Mouse (Mus musculus): ENCODE data around the gene Rabgap1l.
A peak's percentile ranks its signal among the peaks of the same experiment; 100 is the strongest.

Gene Rabgap1l

DNA sequence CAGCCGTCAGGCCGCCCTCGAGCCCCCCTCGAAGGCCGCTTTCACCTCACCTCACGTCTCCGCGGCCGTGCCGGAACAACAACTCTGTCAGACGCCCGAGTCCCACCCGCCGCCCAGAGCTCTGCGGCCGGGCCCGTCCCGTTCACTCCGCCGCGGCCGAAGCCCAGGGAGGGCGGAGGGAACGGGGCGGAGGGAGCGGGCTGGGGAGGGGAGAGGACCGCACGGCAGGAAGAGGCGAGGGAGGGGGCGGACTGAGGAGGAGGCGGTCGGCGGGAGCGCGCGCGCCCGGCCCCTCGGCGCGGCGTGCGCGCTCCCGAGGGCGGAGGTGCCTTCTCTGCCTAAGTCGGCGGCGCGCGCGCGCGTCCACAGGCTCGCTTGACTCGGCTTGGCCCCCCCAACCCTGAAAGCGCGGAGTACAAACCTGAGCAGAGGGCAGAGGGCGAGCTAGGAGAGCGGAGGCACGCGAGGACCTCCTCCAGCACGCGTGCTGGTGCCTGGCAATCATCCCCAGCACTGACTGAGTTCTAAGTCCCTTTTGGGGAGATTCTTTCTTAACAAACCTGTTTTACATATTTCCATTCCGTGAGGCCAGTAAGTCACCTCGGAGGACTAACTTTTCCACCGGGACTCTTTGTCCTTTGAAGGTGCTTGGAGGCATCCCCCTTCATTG lies at the start of gene Rabgap1l:
Rabgap1l (minus strand) TSS at position 526 of the 670 bp plus-strand sequence.
- DNase-seq (ENCODE audit: low spot score), result peak; percentile 11

DNA sequence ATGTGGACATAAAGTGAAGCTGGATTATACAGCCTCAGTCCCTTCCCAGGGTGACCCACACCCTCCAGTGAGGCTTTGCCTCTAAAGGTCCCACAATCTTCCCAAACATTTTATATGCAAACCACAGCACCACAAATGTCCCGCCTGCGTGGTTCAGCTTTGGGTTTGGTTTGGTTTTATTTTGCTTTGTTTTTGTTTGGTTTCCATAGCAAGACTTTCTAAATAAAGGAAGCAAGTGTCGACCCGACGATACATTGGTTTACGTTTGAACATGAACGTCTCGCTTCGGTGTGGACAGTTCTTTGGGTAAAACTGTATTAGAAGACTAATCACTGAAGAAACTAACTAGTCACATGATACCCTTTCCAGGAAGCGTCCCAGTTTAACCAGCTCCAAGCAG lies 49.6 kb upstream of the Rabgap1l start:
- no peak for DNase-seq (ENCODE audit: low spot score)

DNA sequence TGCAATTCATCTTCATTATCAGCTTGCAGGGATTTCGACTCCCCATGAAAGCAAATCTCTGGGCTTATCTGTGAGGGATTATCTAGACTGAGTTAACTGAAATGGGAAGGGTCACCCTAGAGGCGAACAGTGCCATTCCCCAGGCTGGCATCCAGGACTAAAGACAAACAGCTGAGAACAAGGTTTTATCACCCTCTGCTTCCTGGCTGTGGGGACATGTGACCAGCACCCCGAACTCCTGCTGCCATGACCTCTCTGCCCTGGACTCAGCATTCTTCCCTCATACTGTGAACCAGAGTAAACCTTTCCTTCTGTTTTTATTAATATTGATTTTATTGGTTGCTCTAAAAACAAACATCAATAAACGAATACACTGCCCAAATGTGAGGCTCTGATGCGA lies 47.6 kb upstream of the Rabgap1l start:
- DNase-seq (ENCODE audit: low spot score), result no peak

DNA sequence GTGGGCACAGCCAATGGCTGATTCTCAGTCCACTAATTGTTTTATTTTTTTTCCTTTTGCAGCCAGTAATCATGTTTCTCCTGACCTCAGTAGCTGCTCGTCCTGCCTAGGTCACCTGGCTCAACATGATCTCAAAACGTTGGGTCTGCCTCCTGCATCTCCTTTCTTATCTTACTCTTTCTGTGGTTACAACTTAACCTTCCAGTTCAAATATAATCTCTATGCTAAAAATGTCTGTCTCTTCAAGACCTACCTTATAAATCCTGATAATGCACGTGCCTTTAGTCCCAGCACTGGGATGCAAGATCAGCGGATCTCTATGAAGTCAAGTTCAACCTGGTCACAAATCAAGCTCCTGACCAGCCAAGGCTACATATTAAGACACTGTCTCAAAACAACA lies 46.1 kb upstream of the Rabgap1l start:
- DNase-seq (ENCODE audit: low spot score), result no peak

DNA sequence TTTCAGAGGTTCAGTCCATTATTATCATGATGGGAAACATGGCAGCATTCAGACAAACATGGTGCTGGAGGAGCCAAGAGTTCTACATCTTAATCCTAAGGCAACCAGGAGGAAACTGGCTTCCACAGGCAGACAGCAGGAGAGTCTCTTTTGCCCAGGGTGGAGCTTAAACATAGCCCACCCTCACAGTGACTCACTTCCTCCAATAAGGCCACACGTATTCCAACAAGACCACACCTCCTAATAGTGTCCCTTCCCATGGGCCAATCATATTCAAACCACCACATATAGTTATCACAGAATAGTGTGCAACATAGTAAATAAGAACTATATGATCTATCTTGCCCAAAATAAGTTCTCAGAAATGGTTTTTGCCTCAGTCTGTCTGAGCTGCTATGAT lies 41.4 kb upstream of the Rabgap1l start:
- DNase-seq (ENCODE audit: low spot score), result no peak

DNA sequence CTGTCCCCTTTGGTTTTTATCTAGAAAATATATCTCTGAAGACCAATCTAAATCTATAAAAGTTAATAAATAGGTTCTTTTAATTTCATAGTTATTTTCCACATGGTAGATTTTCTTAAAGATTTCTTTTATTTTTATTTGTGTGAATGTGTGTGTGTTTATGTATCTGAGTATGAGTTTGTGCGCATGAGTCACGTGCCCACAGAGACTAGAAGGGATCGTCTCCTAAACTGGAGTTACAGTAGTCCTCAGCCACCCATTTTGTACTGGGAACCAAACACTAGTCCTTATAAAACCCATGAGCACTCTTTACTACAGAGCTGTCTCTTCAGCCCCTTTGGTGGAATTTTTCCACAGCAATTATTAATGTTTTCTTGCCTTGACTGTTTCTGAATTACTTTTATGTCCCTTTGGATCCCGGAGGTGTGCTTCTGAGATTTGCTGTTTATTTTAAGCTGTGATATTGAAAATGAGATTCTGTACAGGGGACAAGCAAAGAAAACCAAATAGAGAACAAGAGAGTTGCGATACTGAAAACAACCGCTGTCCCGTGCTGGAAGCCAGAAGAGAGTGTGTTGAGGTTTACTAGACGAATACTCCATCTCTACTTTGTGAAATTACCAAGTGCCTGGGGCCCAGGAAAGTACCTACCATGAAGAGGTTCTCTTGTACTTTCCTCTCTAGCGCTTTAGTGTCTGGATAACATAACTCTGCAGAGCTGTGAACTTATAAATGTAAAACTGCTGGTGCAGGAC lies 39.4 kb upstream of the Rabgap1l start:
- DNase-seq (ENCODE audit: low spot score), result no peak

DNA sequence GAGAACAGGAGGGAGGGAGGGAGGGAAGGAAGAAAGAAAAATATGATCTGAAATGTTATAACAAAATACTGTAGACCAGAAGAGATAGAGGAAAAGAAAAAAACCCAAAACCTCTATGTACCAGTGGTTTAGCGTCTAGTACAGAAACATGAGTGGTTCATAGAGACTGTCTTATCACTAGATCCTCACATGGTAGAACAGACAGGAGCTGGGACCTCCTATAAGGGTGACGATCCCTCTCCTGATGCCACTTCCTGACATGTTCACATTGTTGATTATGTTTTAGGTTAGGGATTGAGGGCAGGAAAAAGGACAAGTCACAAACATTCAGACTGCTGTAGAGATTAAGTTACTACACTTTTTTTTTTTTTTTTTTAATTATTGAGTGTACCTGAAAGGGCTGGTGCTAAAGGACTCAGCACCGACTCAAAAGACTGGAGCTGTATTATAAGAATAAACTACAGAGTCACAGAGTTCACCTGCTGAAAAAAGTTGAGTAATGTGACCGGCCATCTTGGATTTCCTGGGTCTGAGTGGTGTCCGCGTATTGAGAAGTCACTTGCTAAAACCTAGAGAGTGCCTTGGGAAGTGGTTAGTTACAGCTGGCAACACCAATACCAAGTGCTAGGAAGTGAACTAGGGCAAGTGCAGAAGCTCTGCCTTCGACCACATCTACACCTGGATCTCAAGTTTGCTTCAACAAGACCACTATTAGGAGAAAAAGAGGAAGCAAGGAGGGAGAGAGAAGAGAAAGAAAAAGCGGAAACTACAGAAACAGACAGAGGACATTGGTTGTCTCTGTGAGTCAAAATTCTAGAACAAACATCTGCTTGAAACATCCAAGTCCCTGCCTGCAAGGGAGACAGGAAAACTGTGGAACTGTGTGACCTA lies 37.8 kb upstream of the Rabgap1l start:
- no peak for DNase-seq (ENCODE audit: low spot score)

DNA sequence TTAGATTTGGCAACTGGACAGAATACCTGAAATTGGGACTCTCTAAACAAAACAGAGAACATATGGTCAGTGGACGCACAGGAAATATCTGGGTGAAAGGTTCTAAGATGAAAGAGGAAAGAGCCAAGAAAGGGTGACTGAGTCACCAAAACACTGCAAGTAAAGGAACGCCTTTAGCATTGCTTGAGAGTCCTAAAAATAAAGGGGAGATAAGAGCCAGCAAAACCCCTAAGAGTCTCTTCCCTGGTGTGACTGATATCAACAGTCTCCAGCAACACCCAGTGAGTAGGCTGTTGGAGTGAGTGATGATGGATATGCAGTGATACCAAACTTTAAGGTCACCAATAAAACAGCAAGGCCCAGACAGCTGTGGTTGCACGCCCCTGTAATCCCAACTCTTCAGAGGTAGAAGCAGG lies 32.4 kb upstream of the Rabgap1l start:
- DNase-seq (ENCODE audit: low spot score), result no peak

DNA sequence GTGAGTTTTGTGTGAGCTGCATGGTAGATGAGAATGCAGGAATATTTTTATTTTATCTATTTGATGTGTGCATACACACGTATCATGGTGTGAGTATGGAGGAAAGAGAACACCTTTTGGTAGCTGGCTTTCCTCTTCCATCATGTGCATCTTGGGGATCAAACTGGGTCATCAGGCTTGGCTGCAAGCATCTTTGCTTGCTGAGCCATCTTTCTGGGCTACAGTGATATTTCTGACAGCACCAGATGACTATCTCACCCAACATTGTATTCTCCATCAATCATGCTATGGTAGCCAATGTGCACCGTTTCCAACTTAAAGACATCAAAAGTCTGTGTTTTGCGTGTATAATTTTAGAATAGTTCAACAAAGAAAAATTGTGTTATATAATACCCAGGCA lies 30.6 kb upstream of the Rabgap1l start:
- no peak for DNase-seq (ENCODE audit: low spot score)

DNA sequence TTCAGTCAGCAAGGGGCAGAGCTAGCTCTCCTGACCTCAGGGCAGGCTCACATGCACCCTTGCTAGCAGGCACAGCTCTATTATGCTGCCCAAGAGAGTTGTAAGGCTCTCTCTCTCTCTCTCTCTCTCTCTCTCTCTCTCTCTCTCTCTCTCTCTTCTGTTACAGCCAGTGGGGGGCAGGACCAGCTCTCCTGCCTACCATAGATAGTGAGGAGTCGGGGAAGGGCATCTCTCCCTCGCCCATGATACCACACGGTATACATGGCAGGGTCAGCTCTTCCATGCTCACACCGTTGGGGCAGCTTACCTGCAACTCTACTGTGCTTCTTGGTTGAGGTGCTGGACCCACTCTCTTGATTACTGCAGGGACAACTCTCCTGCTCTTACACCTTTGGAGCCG lies 21.2 kb upstream of the Rabgap1l start:
- DNase-seq (ENCODE audit: low spot score), result no peak

DNA sequence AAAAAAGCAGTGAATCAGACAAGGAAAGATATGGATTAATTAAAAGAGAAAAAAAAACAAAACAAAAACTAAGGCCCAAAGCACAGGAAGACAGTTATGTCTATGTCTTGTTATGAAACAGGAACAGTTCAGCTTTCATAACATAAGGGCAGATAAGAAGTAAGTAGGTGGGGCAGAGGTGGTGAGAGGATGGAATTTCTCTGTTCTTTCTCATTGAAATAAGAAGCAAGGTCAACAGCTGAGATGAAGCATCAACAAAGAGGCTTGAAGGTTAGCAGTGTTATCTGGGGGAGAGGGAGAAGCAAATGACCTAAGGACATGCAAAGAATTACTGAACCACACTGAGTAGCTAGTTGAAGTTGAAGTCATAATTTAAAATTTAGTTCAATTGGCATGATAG lies 19.4 kb upstream of the Rabgap1l start:
- DNase-seq (ENCODE audit: low spot score), result no peak

DNA sequence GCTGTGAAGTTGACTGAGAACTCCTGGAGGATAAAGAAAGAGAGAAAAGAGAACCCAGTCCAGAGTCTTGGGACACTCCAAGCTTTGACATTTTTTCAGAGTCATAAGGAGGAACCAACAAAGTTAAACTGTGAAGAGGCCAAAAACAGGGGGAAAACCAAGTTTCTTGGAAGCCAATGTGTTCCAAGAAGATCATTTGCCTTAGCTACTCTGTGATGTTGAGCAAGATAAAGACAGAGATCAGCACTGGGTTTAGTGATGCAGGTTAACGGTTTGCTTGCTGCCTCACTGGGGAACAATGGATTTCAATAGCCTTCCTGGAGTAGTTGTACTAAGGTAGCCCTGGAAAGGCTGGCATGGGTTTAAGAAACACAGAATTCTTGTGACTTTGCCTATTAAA lies 18.9 kb upstream of the Rabgap1l start:
- DNase-seq (ENCODE audit: low spot score), result no peak

DNA sequence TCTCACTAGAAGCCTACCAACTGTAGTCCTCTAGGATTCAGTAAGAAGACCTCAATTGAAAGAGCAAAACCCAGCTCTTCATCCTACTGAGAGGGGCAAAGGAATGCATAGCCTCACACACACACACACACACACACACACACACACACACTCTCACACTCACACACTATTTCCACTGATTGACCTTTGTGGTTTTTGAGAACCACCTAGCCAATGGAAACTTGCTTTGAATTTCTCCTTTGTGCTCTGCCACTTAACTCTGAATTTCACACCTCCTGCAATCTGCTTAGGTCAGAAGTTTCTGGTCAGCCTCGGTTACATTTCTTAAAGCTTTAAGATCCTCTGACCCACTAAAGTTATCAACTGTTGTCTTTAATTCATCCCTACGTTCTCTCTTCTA lies 12.3 kb upstream of the Rabgap1l start:
- no peak for DNase-seq (ENCODE audit: low spot score)

DNA sequence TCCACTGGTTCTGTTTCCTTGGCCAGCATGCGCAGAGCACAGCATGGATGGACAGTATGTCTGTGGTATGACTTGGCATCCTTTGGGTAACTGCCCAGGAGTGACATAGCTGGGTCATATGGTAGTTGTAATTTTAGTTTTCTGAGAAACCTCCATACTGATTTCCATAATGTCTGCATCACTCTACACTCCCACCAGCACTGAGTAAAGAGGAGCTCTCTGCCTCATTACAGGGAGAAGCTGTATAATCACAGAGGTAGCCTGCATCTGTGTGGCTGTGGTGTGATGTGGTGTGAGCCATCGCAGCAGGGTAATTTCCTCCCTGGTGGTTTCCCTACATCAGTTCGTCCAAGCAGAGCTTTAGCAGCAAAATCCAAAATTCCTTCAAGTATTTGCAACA lies 7.0 kb upstream of the Rabgap1l start:
- DNase-seq (ENCODE audit: low spot score), result no peak

DNA sequence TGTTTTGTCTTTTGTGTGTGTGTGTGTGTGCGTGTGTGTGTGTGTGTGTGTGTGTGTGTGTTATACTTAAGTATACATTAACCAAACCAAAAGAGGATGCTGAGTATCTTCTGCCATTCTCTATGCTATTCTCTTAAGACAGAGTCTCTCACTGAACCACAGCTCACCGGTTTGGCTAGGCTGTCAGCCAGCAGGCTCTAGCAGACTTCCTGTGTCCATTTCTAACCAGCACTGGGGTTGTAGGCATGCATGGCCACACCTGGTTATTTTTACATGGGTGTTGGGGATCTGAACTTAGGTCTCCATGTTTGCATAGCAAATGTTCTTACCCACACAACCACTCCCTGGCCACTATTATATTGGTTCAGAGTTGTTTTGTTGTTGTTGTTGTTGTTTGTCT lies 2.0 kb upstream of the Rabgap1l start:
- no peak for DNase-seq (ENCODE audit: low spot score)

DNA sequence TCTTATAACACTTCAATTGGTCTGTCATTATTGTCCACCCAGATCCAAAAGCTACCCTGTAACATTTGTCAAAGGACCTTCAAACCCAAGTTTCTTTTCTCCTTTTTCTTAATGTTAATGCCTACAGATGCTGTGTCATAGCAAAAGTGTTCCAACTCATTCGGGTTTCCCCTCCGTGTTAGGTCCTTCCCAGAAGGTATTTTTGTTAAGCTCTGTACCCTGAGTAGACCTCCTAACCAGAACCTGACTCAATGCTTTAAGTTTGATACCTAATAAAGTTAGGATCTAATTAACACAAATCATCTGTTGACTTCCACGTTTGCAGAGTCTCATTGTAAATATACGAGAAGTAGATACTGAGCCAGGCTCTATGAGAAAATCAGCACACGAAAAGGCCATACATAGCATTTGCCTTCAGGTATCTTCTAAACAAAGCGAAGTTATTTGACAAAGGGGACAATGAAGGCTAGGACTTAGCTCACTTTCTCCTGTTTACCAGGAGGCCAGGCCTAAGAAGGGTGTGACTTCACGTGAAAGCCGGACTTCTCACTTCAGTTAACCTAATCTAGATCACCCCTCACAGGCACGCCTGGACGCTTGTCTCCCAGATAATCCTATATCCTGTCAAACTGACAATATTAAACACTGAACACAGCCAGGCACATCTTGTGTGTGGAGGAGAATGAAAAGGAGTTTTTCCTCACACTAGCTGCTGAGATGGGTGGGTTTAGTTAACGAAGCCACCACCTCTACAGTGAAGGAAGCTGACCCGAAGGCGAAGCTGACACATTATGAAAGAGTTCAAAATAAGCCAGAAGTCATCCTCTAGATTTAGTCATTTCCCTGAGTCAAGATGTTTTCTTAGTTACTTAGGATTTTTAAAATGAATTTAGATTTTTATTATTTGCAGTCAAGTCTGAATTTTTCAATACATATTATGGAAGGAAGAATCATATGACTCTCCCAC lies 1.1 kb upstream of the Rabgap1l start:
- DNase-seq (ENCODE audit: low spot score), result no peak

DNA sequence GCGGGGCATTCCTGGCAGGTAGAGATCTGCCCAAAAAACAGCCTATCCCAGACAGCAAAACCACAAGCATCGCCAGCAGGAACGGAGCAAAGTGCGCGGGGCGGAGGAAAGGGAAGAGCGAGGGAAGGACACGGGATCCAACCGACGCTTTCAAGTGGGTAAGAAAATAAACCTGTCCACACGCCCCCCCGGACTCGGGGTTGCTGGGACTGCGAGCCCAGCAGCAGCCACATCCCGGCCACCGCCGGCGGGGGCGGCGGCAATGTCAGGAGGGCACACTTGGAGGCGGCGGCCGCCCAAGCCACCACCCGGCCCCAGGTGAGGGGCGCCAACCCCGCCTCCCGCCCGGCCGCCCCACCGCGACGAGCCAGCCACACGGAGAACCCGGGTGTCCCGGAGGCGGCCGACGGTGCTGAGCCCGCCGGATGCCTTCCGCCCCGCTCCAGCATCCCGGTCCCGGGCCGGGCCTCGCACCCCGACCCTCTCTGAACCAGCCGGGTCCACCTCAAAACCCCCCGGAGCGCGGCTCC lies 790 bp downstream of the Rabgap1l start:
- DNase-seq (ENCODE audit: low spot score), result no peak

DNA sequence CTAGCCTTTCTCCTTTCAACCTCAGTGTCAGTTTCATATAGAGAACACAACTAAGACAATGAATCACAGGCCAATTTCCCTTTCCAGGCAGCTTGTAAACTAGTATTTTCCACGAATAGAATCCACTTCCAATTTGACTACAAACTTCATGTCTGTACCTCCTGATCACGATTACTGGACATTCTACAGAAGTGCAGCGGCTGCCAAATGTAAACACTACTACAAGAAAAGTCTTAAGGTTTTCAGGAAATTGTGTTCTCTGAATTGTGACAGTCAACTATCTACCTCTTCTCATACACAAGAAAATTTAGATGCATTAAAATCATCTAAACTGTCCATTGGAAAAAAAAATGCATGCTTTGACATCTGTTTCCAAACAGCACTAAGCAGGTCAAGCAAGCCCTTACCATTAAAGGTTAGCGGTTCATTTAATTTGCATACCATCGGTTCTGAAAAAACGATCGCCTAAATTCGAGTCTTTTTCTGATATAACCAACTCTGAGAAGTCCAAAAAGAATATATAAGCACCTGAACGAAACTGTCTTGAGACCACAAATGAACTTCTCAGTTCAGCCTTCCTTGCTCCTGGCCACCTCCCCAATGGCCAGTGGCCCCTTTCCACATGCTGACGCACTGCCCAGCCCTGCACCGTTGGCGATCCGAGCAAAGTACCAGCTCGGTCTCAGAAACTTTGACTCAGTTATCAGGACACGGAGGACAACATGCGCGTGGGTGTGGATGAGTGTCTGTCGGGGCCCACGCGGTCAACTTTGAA lies 1.4 kb downstream of the Rabgap1l start:
- DNase-seq (ENCODE audit: low spot score), result no peak

DNA sequence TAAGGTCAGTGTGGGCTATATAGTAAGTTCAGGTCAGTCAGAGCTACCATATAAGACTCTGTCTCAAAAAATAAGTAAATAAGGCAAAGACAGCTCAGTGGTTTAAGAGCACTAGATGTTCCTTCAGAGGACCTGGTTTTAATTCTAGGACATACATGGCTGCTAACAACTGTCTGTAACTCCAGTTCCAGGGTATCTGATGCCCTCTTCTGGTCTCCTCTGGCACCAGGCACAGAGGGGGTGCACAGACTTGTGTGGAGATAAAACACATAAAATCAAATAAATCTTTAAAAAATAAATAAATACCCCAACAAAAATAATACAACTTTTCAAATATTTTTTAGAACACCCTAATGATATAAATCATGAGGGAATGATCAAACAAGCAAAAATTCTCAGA lies 2.4 kb downstream of the Rabgap1l start:
- no peak for DNase-seq (ENCODE audit: low spot score)

DNA sequence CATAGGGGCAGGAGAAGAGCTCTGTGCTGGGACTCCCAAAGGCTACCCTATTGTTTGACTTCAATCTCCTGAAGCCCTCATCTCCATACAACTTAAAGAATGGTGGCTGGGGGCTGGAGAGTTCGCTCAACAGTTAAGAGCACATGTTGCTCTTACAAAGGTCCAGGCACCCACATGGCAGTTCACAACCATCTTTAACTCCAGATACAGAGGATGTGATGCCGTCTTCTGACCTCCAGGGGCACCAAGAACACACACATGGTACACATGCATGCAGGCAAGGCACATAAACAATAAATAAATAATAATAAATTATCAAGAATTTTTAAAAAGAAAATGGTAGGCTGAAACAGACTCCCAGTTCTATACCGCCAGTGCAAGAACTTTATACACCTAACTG lies 3.1 kb downstream of the Rabgap1l start:
- DNase-seq (ENCODE audit: low spot score), result no peak

DNA sequence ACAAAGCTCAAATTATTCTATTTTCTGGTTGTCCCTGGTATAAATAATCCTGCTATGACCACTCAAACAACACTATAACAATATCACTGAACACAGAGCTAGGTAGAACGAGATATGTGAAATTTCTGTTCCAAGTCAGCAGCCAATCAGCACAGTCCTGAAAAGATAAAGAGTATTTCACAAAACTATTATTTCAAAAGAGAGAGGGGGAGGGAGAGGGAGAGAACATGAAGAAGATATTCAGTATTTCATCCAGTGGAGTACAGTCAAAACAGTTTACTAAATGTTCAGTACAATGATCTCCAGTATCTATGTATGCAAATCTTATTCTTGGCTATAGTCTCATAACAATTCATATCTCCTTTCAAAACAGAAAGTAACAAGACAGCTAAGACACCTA lies 5.1 kb downstream of the Rabgap1l start:
- DNase-seq (ENCODE audit: low spot score), result no peak

Measured in layer of hippocampus, adult 9-10 months (tissue).